Mouse (Mus musculus) myocyte (in vitro differentiated cells): ENCODE results near the gene Dgkg.

Experiments
- POLR2A ChIP-seq: IDR thresholded peaks from one replicate; pipeline ENCODE4 v1.6.1; 2011; ENCODE audit warnings: low read depth, mild to moderate bottlenecking, control low read depth, moderate library complexity; ENCODE audit not compliant: insufficient read length
- POLR2AphosphoS2 ChIP-seq: IDR thresholded peaks from one replicate; pipeline ENCODE4 v1.6.1; 2011; ENCODE audit warnings: low read depth, control low read depth; ENCODE audit not compliant: insufficient read length

- TF ChIP-seq POLR2A: no peak
- no peak for TF ChIP-seq POLR2AphosphoS2
Measured at GRCm38 (mm10) chr16:22527499-22527939, 129.5 kb downstream of the Dgkg start.
